Mouse (Mus musculus): ENCODE measurements around the gene Pank3.

The Pank3 gene

GRCm38 (mm10) chr11:35769188-35769745 lies at the start of gene Pank3:
TSS of gene Pank3 (plus strand) at chr11:35769484.
- DNase-seq: peak; percentile 99

GRCm38 (mm10) chr11:35723876-35724275 lies 45.4 kb upstream of the Pank3 start:
- DNase-seq: no peak

GRCm38 (mm10) chr11:35726341-35726846 lies 42.9 kb upstream of the Pank3 start:
- peak; percentile 20 for DNase-seq

- no peak for DNase-seq
These were observed 41.1 kb upstream of the Pank3 start for GRCm38 (mm10) chr11:35728200-35728599.

- no peak for DNase-seq
These were observed 40.1 kb upstream of the Pank3 start for GRCm38 (mm10) chr11:35729186-35729585.

GRCm38 (mm10) chr11:35732366-35732765 lies 36.9 kb upstream of the Pank3 start:
- no peak for DNase-seq

- DNase-seq: no peak
These were observed 32.5 kb upstream of the Pank3 start for GRCm38 (mm10) chr11:35736817-35737216.

GRCm38 (mm10) chr11:35737262-35737661 lies 32.0 kb upstream of the Pank3 start:
- no peak for DNase-seq

- no peak for DNase-seq
These were observed 31.2 kb upstream of the Pank3 start for GRCm38 (mm10) chr11:35738102-35738501.

- peak; percentile 42 for DNase-seq
These were observed 25.7 kb upstream of the Pank3 start for GRCm38 (mm10) chr11:35743586-35743985.

- peak; percentile 38 for DNase-seq
These were observed 24.7 kb upstream of the Pank3 start for GRCm38 (mm10) chr11:35744571-35744970.

GRCm38 (mm10) chr11:35750578-35750977 lies 18.7 kb upstream of the Pank3 start:
- DNase-seq: no peak

- DNase-seq: no peak
These were observed 14.3 kb upstream of the Pank3 start for GRCm38 (mm10) chr11:35754906-35755418.

GRCm38 (mm10) chr11:35755546-35755945 lies 13.7 kb upstream of the Pank3 start:
- DNase-seq: no peak

GRCm38 (mm10) chr11:35756411-35757303 lies 12.6 kb upstream of the Pank3 start:
- DNase-seq: no peak

GRCm38 (mm10) chr11:35760001-35760626 lies 9.2 kb upstream of the Pank3 start:
- no peak for DNase-seq

- no peak for DNase-seq
These were observed 8.7 kb upstream of the Pank3 start for GRCm38 (mm10) chr11:35760627-35761003.

- no peak for DNase-seq
These were observed 2.4 kb upstream of the Pank3 start for GRCm38 (mm10) chr11:35766845-35767244.

- DNase-seq: peak; percentile 63
These were observed 608 bp downstream of the Pank3 start for GRCm38 (mm10) chr11:35769746-35770437.

GRCm38 (mm10) chr11:35770741-35771504 lies 1.6 kb downstream of the Pank3 start:
- no peak for DNase-seq

GRCm38 (mm10) chr11:35775606-35776005 lies 6.3 kb downstream of the Pank3 start:
- DNase-seq: no peak

GRCm38 (mm10) chr11:35776452-35776851 lies 7.2 kb downstream of the Pank3 start:
- no peak for DNase-seq

All from layer of hippocampus, adult 9-11 months (tissue).